Mouse (Mus musculus) kidney, embryonic 14.5 days (tissue): ENCODE data around the gene Sec23a. TPM values are rescaled to one million over a fixed set of nuclear protein-coding genes. Genes with fewer than 3 reads are reported as not detected.
"Not testable (repeated sequence)": the region's sequence is repeated elsewhere in the genome, so short reads cannot be mapped to it uniquely, and the experiment has no call there.

Source experiments
- ATAC-seq: fragments of 200-750 bp; cut with Nextera tagmentation; 2 replicates; pipeline ENCODE4 v1.8.0; 2017; ENCODE audit warnings: moderate number of reproducible peaks, mild to moderate bottlenecking, moderate TSS enrichment, moderate library complexity; ENCODE audit not compliant: low FRiP score, low TSS enrichment
- H3K27ac ChIP-seq: fragments of 300-500 bp; sonication (generic); 2 replicates; pipeline ENCODE4 v1.5.1; 2014; ENCODE audit warnings: low read depth, mild to moderate bottlenecking, low read length, moderate library complexity, mixed read lengths
- H3K27me3 ChIP-seq: fragments of 300-500 bp; sonication (generic); 2 replicates; pipeline ENCODE4 v1.6.1; 2014; ENCODE audit warnings: mild to moderate bottlenecking, low read length; ENCODE audit not compliant: control insufficient read depth, insufficient read depth
- H3K36me3 ChIP-seq: fragments of 300-500 bp; sonication (generic); 2 replicates; pipeline ENCODE4 v1.6.1; 2014; ENCODE audit warnings: low read length, mixed read lengths; ENCODE audit not compliant: control insufficient read depth, insufficient read depth
- H3K4me1 ChIP-seq: fragments of 300-500 bp; sonication (generic); 2 replicates; pipeline ENCODE4 v1.6.1; 2014; ENCODE audit warnings: low read length, mixed read lengths; ENCODE audit not compliant: control insufficient read depth, insufficient read depth
- H3K4me2 ChIP-seq: fragments of 300-500 bp; sonication (generic); replicated peaks from 2 replicates; pipeline ENCODE4 v1.6.1; 2014; ENCODE audit warnings: low read depth, mild to moderate bottlenecking, low read length
- H3K4me3 ChIP-seq: fragments of 300-500 bp; sonication (generic); 2 replicates; pipeline ENCODE4 v1.5.1; 2014; ENCODE audit warnings: mild to moderate bottlenecking, low read length
- H3K9ac ChIP-seq: fragments of 300-500 bp; sonication (generic); 2 replicates; pipeline ENCODE4 v1.6.1; 2014; ENCODE audit warnings: low read depth, mild to moderate bottlenecking, low read length, moderate library complexity
- H3K9me3 ChIP-seq: fragments of 300-500 bp; sonication (generic); 2 replicates; pipeline ENCODE4 v1.6.1; 2016; ENCODE audit warnings: low read length; ENCODE audit not compliant: control insufficient read depth
- WGBS: fragments of 180-500 bp; shearing (Covaris S2); extraction: QIAGEN DNeasy Blood & Tissue Kit; methylation state at CpG from one replicate; pipeline ENCODE4 v1.1.7; 2014; 5-methylcytosine and 5-hydroxymethylcytosine counted together
- polyA plus RNA-seq: library from polyadenylated mRNA; unstranded; fragments of >200 nt; fragmentation: Nextera tagmentation; extraction: Ambion mirVana; gene quantifications from 2 replicates; pipeline ENCODE4 v1.2.1, GENCODE M21; 2014

The Sec23a gene
- polyA plus RNA-seq, result 46.5 and 82.8 TPM in 2 replicates

DNA sequence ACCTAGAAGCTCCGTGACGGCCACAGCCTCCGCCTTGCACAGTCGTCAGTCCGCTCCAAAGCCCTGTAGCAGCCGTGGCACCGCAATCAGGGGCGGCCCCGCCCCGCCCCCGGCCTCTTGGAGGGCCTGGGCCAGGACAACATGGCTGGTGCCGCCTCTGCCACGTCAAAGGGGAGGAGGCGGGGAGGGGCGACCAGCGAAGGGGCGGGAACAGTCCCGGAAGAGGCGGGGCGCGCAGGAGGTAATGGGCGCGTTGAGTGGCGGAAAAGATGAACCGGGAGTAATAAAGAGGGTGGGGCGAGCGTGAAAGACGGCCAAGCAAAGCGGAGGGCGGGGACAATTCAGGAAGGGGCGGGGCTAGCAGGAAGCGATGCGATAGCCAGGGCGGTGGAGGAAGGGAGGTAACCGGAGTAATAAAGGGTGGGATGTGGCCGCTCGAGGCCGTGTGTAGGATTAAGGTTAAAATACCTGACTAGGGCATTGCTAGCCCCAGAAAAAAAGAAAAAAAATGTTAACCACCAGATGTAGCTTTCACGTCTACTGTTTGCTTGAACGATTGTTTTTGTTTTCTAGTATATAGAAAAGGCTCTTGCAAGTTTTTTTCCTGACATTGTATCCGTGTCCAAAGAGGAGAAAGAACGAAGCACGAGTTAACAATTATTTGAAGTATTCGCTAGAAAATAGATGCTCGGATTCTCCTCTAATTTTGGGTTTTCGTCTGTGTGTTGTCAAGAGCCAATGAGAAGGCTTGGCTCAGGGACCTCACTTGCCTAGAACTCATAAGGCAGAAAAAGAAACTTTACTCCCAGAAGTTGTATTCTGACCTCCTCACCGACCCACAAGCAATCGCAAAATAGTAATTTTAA is at the start of gene Sec23a:
Gene Sec23a, minus strand, starts transcription at position 174 of the 866 bp plus-strand sequence.
- ATAC-seq, result peak; percentile 96
- WGBS, result under 1% methylated on average over 46 of the region's 48 CpGs
- H3K4me3 ChIP-seq, result peak within 1 kb of the TSS; percentile 86
- peaks cover 1% of the 10 kb centered on the region for H3K36me3 ChIP-seq
- H3K9ac ChIP-seq, result peak within 1 kb of the TSS; percentile 83
- H3K4me2 ChIP-seq, result peak within 1 kb of the TSS; percentile 78
- peaks cover 31% of the 10 kb centered on the region; the same call in 1 of the 2 replicates for H3K4me1 ChIP-seq
- no peaks in the 10 kb centered on the region for H3K9me3 ChIP-seq
- H3K27me3 ChIP-seq, result no peaks in the 10 kb centered on the region
- peak within 1 kb of the TSS; percentile 83 for H3K27ac ChIP-seq

DNA sequence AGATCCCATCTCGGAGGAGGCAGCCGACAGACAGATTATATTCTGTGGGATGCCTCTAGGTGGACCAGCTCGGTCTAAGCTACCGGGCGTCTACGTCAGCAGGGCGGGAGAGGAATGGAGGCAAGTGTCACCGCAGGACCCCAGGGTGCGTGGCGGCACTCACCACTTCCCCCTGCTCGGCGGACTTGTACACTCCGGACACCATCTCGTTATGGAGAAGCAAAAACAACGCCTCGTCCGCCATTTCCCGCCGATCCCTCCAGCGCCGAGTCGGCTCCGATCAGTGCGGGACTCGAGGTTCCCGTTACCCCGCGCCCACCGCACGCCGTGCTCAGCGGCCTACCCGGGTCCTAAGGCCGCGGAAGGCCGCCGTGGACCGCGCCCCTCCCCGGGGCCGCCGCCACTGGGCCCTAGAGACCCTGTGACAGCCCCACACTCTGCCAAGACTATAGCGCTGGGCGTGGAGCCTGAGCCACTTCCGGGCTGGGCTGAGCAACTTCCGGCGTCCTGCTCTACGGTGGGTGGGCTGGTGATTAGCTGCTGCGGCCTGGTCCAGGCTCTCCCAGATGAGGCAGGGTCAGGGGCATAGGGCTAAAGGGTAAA is 49.3 kb upstream of the Sec23a start, which contains the start of gene Trappc6b:
Gene Trappc6b, minus strand, starts transcription at position 480 of the 603 bp plus-strand sequence.
- Histone ChIP-seq H3K9me3 (no peaks in the 10 kb centered on the region), H3K27me3 (no peaks in the 10 kb centered on the region), H3K36me3 (peaks cover 5% of the 10 kb centered on the region; the same call in 1 of the 2 replicates), H3K27ac (peak within 1 kb of the TSS; percentile 85), H3K4me3 (peak within 1 kb of the TSS; percentile 83), H3K4me1 (peaks cover 13% of the 10 kb centered on the region; the same call in 1 of the 2 replicates), H3K4me2 (peak within 1 kb of the TSS; percentile 66), H3K9ac (peak within 1 kb of the TSS; percentile 89)
- under 1% methylated on average over 49 of the region's 49 CpGs for WGBS
- peak; percentile 98 for ATAC-seq

DNA sequence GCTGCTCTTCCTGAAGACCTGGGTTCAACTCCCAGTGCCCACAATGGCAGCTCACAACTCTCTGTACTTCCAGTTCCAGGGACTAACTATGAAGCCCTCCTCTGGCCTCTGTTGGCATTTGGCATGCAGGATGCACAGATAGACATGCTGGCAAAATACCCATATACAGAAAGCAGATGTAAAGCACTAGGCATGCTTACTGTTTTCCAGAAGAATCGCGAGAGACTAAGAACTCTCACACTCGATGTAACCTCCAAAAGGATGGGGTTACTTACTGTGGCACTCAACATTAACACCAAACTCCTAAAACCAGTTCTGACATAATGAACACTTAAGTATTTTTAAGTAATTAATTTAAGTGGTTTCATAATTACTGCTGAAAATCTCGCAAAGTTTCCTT is 48.5 kb upstream of the Sec23a start:
- H3K36me3 ChIP-seq, result peaks cover 9% of the 10 kb centered on the region; the same call in 1 of the 2 replicates
- peak overlapping the region; percentile 85; the same call in 1 of the 2 replicates for H3K27ac ChIP-seq
- peak overlapping the region; percentile 83 for H3K4me3 ChIP-seq
- H3K9me3 ChIP-seq, result no peaks in the 10 kb centered on the region
- H3K4me1 ChIP-seq, result peaks cover 13% of the 10 kb centered on the region; the same call in 1 of the 2 replicates
- peak overlapping the region; percentile 66 for H3K4me2 ChIP-seq
- peak overlapping the region; percentile 89 for H3K9ac ChIP-seq
- ATAC-seq, result no peak
- WGBS, result 55% methylated on average over 4 of the region's 4 CpGs
- H3K27me3 ChIP-seq, result no peaks in the 10 kb centered on the region

DNA sequence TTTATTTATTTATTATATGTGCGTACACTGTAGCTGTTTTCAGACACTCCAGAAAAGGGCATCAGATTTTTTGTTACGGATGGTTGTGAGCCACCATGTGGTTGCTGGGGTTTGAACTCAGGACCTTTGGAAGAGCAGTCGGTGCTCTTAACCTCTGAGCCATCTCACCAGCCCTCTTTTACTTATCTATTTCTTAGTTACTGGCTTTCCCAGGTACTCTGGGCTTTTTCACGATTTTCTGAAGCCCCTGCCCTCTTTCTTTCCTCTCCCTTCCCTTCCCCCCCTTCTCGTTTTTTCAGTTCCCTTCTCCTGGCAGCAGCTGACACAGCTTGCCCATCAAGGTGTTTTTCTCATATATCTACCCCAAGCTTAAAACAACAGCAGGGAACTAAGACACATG is 46.4 kb upstream of the Sec23a start:
- H3K9me3 ChIP-seq, ATAC-seq, H3K27me3 ChIP-seq, H3K4me2 ChIP-seq, H3K9ac ChIP-seq, H3K4me3 ChIP-seq, H3K27ac ChIP-seq: not testable (repeated sequence)
- WGBS, result 89% methylated on average over 5 of the region's 5 CpGs
- Histone ChIP-seq H3K4me1 (peaks cover 13% of the 10 kb centered on the region; the same call in 1 of the 2 replicates), H3K36me3 (peaks cover 10% of the 10 kb centered on the region; the same call in 1 of the 2 replicates)

DNA sequence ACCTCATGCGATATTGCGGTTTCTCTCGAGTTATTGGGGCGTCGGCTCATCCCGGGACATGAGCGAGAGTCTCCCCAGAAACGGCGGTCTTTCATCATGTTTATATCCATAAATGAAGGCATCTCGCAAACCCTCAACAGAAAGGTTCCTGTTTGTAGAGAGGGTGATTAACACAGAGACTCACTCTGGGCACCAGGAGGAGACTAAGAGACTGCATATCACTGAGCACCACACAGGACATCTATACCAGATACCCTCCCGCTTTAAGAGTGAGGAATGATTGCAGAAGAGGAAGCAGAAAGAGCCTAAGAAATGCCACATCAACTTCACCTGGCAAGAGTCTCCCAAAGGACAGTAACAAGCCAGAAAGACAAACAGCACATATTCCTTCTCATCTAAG is 44.4 kb upstream of the Sec23a start:
- peaks cover 10% of the 10 kb centered on the region; the same call in 1 of the 2 replicates for H3K36me3 ChIP-seq
- no peak overlapping the region for H3K4me2 ChIP-seq
- WGBS, result 98% methylated on average over 11 of the region's 11 CpGs
- no peak overlapping the region for H3K9ac ChIP-seq
- ATAC-seq, result no peak
- no peak overlapping the region for H3K27ac ChIP-seq
- no peaks in the 10 kb centered on the region for H3K9me3 ChIP-seq
- no peak overlapping the region for H3K4me3 ChIP-seq
- H3K27me3 ChIP-seq, result no peaks in the 10 kb centered on the region
- peaks cover 13% of the 10 kb centered on the region; the same call in 1 of the 2 replicates for H3K4me1 ChIP-seq

DNA sequence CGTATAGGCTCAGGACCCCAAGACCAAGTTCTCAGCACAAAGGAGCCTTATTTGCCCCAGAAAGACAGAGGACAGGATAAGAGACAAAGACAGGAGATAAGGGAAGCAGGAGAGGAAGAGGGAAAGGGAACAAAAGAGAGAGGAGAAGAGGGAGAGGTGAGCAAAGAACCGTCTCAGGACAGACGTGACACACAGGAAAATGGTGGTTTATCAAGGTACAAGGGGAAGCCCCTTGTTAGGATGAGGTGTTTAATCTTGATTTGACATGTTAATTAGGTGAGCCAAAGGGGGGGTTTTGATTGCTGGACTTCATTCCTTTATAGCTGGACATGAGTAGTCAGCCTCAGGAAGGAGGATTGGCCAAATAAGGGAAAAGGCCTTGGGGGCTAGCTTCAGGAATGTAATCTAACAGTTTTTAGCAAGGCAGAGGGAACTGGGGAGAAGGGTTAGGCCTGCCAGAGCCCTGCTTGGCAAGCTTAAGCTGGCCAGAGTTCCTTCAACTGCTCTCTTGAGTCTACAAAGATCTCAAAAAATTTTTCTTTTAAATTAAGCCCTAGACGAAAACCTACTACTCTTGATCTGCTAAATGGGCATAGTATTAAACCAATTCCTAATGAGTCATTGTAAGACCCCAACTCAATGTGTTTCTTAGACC is 43.5 kb upstream of the Sec23a start:
- Histone ChIP-seq H3K27ac (no peak overlapping the region), H3K4me2 (no peak overlapping the region), H3K4me3 (no peak overlapping the region), H3K27me3 (no peaks in the 10 kb centered on the region), H3K9me3 (no peaks in the 10 kb centered on the region), H3K9ac (no peak overlapping the region), H3K4me1 (peaks cover 12% of the 10 kb centered on the region; the same call in 1 of the 2 replicates), H3K36me3 (peaks cover 10% of the 10 kb centered on the region; the same call in 1 of the 2 replicates)
- WGBS, result 75% methylated on average over 4 of the region's 4 CpGs
- ATAC-seq, result no peak

DNA sequence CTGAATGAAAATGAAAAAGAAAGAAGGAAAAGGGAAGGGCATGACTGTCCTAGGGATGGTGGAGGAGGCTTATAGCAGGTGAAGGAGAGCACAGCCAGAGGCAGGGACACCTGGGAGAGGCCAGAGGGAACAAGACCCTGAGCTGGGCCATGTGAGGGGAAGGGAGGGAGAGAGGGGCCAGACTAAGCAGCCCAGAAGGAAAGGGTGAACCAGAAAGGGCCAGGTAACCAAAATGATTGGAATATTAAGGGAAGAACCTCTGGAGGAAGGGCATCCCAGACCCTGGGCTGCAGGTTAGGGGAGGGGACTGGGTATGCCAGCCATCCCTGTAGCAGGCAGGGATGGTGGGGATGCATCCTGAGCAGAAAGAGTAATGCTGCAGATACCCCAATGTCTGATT is 42.2 kb upstream of the Sec23a start:
- no peaks in the 10 kb centered on the region for H3K27me3 ChIP-seq
- H3K4me1 ChIP-seq, result peaks cover under 1% of the 10 kb centered on the region; the same call in 1 of the 2 replicates
- H3K36me3 ChIP-seq, result peaks cover 18% of the 10 kb centered on the region; the same call in 1 of the 2 replicates
- no peak overlapping the region for H3K4me2 ChIP-seq
- H3K4me3 ChIP-seq, result no peak overlapping the region
- ATAC-seq, result no peak
- H3K9me3 ChIP-seq, result no peaks in the 10 kb centered on the region
- no peak overlapping the region for H3K9ac ChIP-seq
- H3K27ac ChIP-seq, result no peak overlapping the region

DNA sequence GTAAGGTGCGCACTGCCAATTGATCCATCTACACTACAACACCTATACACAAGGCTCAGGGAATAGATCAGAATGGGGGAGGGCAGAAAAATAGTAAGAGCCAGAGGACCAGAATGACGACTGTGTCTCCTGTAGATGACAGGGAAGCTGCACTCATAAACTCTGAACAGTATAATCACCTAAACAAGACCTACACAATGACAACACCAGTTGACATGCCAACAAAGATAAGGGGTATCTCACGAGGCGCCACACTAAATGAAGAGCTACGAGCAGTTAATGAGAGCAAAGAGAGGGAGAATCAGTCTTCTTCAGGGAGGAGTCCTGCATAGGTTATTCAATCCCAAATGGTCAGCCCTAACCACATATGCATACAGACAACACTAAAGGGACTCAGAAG is 41.3 kb upstream of the Sec23a start:
- Histone ChIP-seq H3K27ac (no peak overlapping the region), H3K36me3 (peaks cover 26% of the 10 kb centered on the region; the same call in 1 of the 2 replicates), H3K4me1 (no peaks in the 10 kb centered on the region), H3K9me3 (no peaks in the 10 kb centered on the region), H3K27me3 (no peaks in the 10 kb centered on the region), H3K9ac (no peak overlapping the region), H3K4me2 (no peak overlapping the region), H3K4me3 (no peak overlapping the region)
- WGBS, result 95% methylated on average over 5 of the region's 5 CpGs
- ATAC-seq, result no peak
